Mouse (Mus musculus) liver, adult 2 months (tissue): ENCODE results near the gene Mga. TPM values are rescaled to one million over a fixed set of nuclear protein-coding genes. Genes with fewer than 3 reads are reported as not detected.

ENCODE experiments used
- DNase-seq: peaks from one replicate; pipeline ENCODE4 v3.0.0-alpha.2; 2011; ENCODE audit warnings: low read depth, low spot score; ENCODE audit errors: extremely low read depth
- H3K27ac ChIP-seq: fragments of 200-500 bp; replicated peaks from 2 replicates; pipeline ENCODE4 v1.5.1; 2012; ENCODE audit warnings: low read depth, mild to moderate bottlenecking, control low read depth, inconsistent platforms, low read length; ENCODE audit not compliant: insufficient read depth
- H3K27me3 ChIP-seq: fragments of 200-500 bp; 2 replicates; pipeline ENCODE4 v1.6.1; 2012; ENCODE audit warnings: mild to moderate bottlenecking, moderate library complexity, low read length, inconsistent platforms; ENCODE audit not compliant: control insufficient read depth, insufficient read depth
- H3K36me3 ChIP-seq: fragments of 200-500 bp; 2 replicates; pipeline ENCODE4 v1.6.1; 2012; ENCODE audit warnings: low read length, inconsistent platforms; ENCODE audit not compliant: control insufficient read depth, insufficient read depth
- H3K4me1 ChIP-seq: fragments of 200-500 bp; 2 replicates; pipeline ENCODE4 v1.6.1; 2011; ENCODE audit warnings: low read length; ENCODE audit not compliant: control insufficient read depth, insufficient read depth
- H3K4me3 ChIP-seq: fragments of 200-500 bp; 2 replicates; pipeline ENCODE4 v1.5.1; 2011; ENCODE audit warnings: low read depth, mild to moderate bottlenecking, control low read depth, low read length, moderate library complexity; ENCODE audit not compliant: insufficient read depth
- H3K79me2 ChIP-seq: fragments of 200-500 bp; 2 replicates; pipeline ENCODE4 v1.6.1; 2012; ENCODE audit warnings: inconsistent platforms, mild to moderate bottlenecking, low read length, moderate library complexity; ENCODE audit not compliant: control insufficient read depth, insufficient read depth
- H3K9ac ChIP-seq: fragments of 200-500 bp; 2 replicates; pipeline ENCODE4 v1.6.1; 2012; ENCODE audit warnings: low read depth, mild to moderate bottlenecking, control low read depth, inconsistent platforms, low read length
- CTCF ChIP-seq: fragments of 200-500 bp; IDR thresholded peaks from 2 replicates; pipeline ENCODE4 v1.5.1; 2011; ENCODE audit warnings: low read depth, low read length, control low read depth
- POLR2A ChIP-seq: fragments of 200-500 bp; IDR thresholded peaks from 2 replicates; pipeline ENCODE4 v1.6.1; 2011; ENCODE audit warnings: low read length, control low read depth; ENCODE audit not compliant: insufficient read depth; ENCODE audit errors: extremely low read depth
- WGBS: fragments of 180-500 bp; shearing (Covaris S2); methylation state at CpG from one replicate; pipeline ENCODE4 v1.1.7; 2018; 5-methylcytosine and 5-hydroxymethylcytosine counted together
- polyA plus RNA-seq: library from polyadenylated mRNA; depleted of rRNA; stranded (reverse); fragments of >200 nt; gene quantifications from 2 replicates; pipeline ENCODE4 v1.2.3, GENCODE M21; 2012; rRNA removed
- total RNA-seq: library from RNA; depleted of rRNA; stranded (reverse); fragments of >200 nt; gene quantifications from 2 replicates; pipeline ENCODE4 v1.2.3, GENCODE M21; 2014; rRNA removed

Mga gene
- total and polyA plus RNA-seq, 2 experiments = 7.0 to 22.0 TPM

DNA sequence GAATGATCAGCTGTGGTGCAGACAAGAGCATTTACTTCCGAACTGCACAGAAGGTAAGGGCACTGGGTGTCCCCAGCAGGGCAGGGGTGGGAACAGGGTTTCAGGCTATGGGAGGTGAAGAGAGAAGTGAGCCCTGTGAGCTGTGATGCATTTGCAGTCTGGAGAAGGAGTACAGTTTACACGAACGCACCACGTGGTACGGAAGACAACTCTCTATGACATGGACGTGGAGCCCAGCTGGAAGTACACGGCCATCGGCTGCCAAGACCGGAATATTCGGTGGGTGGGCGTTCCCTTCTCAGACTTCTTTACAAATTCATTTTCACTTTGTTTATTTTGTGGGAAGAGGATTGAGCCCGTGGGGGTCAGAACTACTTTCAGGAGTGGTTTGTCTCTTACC is 120.6 kb downstream of the Mga start:
- Histone ChIP-seq H3K27me3 (no peaks in the 10 kb centered on the region), H3K79me2 (no peaks in the 10 kb centered on the region), H3K4me1 (no peaks in the 10 kb centered on the region), H3K36me3 (peaks cover 9% of the 10 kb centered on the region; the same call in 1 of the 2 replicates), H3K4me3 (no peak overlapping the region), H3K27ac (no peak overlapping the region), H3K9ac (no peak overlapping the region)
- no peak for DNase-seq
- WGBS = 90% methylated on average over 12 of the region's 12 CpGs
- TF ChIP-seq CTCF (no peak), POLR2A (no peak)

Other genes starting within 250 kb of the Mga start
- 28.0 and 36.2 TPM in 2 replicates for gene Ndufaf1, start 234.4 kb upstream of the Mga start, total RNA-seq
- gene Ndufaf1, start 234.4 kb upstream of the Mga start, polyA plus RNA-seq = 7.6 and 9.4 TPM in 2 replicates
- gene Rtf1, start 222.2 kb upstream of the Mga start, total RNA-seq = 5.4 and 5.6 TPM in 2 replicates
- 4.4 and 5.2 TPM in 2 replicates for gene Rtf1, start 222.2 kb upstream of the Mga start, polyA plus RNA-seq
- 0.65 and 1.8 TPM in 2 replicates for gene Itpka, start 154.9 kb upstream of the Mga start, total RNA-seq
- gene Itpka, start 154.9 kb upstream of the Mga start, polyA plus RNA-seq = 1.7 and 3.6 TPM in 2 replicates
- gene Ltk, start 136.8 kb upstream of the Mga start, total RNA-seq = 0.07 TPM in 1 of 2 replicates, not detected in the other
- gene Ltk, start 136.8 kb upstream of the Mga start, polyA plus RNA-seq = 0.10 and 0.66 TPM in 2 replicates
- 2.4 and 3.3 TPM in 2 replicates for gene Rpap1, start 109.7 kb upstream of the Mga start, total RNA-seq
- 6.2 and 10.5 TPM in 2 replicates for gene Rpap1, start 109.7 kb upstream of the Mga start, polyA plus RNA-seq
- 0.18 and 0.34 TPM in 2 replicates for gene Tyro3, start 99.5 kb upstream of the Mga start, total RNA-seq
- gene Tyro3, start 99.5 kb upstream of the Mga start, polyA plus RNA-seq = 0.14 and 0.39 TPM in 2 replicates
- gene Mapkbp1, start 75.5 kb downstream of the Mga start, total RNA-seq = 2.9 and 3.3 TPM in 2 replicates
- gene Mapkbp1, start 75.5 kb downstream of the Mga start, polyA plus RNA-seq = 2.2 and 4.6 TPM in 2 replicates
- 1.7 and 2.8 TPM in 2 replicates for gene Jmjd7, start 130.3 kb downstream of the Mga start, total RNA-seq
- gene Jmjd7, start 130.3 kb downstream of the Mga start, polyA plus RNA-seq = 4.6 and 6.5 TPM in 2 replicates
- gene Gm28042, start 130.3 kb downstream of the Mga start, total RNA-seq = 0.13 and 1.5 TPM in 2 replicates
- 0.91 and 1.8 TPM in 2 replicates for gene Gm28042, start 130.3 kb downstream of the Mga start, polyA plus RNA-seq
- gene Pla2g4b, start 136.2 kb downstream of the Mga start, total RNA-seq = 0.37 and 1.7 TPM in 2 replicates
- gene Pla2g4b, start 136.2 kb downstream of the Mga start, polyA plus RNA-seq = 2.0 and 2.4 TPM in 2 replicates